Mouse (Mus musculus) cerebellum, adult (tissue): ENCODE data around the gene Tmem138.

Source experiments
- ATAC-seq: cut with Nextera tagmentation; 2 replicates; pipeline ENCODE4 v1.9.2; 2017; ENCODE audit warnings: mild to moderate bottlenecking, moderate library complexity, mixed read lengths; ENCODE audit not compliant: insufficient number of reproducible peaks, low FRiP score, low TSS enrichment

Tmem138 gene

GRCm38 (mm10) chr19:10576690-10577561 is at the start of gene Tmem138, which contains the start of gene Cyb561a3:
Gene Tmem138 (minus strand): TSS chr19:10577362.
Gene Cyb561a3 (plus strand): TSS chr19:10577172.
- ATAC-seq: peak; percentile 96

DNA sequence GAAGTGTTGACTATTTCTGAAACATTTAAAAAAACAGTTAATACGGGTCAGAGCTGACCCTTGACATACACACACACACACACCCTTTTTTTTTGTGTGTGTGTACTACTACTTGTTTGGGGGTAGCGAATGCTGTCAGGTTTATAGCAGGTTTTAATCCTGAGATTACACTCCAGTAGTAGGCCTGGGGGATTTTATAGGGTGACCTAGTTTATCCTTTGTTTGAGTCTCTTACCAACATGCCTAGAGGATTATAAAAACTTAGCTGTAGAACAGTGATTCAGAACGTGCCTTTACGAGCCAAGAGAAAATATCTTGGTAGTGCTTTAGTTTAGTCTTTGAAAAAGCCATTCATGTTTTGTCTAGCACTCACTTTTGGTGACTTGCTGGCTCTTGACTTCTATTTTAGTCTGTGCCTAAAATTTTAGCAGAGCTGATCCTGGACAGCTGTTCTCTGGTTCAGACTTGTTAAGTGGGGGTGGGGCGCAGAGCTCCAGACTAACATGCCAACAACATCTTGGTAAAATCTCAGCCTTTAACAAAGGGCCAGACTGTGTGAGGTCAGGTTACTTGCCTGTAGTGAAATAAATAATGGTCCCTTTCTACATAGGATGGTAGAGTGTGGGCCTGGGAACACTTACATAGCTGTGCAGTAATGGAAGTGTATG is 31.5 kb upstream of the Tmem138 start:
- ATAC-seq: no peak

DNA sequence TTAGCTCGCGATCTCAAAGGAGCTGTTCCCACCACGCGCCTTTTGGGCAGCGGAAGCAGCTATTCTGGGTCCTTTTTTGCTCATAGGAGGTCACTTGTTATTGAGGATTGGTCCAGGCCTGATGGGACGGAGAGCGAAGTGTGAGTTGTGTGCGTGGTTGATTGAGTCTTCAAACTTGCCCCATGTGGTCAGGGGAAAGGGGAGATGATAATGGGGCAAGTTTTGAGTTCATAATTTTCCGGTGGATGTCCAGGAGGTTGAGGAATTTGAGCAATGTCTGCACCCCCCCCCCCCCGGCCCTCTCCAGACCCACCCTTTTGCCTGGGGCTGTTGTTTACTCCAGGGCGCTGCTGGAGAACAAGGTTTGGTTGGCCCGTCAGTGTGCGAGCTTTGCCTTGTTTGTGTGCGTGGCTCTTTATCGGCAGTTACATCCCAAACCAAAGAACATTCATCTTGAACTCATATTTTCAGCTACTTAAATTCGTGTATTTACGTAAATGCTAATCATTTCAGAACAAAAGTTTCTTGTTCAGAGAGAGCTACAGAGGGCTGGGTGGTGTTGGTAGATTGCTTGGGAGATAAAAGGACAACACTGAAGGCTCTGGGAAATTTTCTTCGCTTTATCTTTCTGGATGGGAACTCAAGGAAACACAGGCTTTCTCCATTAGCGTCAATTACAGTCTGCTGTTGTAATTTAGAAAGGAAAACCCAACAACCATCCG is 28.9 kb upstream of the Tmem138 start:
- no peak for ATAC-seq

DNA sequence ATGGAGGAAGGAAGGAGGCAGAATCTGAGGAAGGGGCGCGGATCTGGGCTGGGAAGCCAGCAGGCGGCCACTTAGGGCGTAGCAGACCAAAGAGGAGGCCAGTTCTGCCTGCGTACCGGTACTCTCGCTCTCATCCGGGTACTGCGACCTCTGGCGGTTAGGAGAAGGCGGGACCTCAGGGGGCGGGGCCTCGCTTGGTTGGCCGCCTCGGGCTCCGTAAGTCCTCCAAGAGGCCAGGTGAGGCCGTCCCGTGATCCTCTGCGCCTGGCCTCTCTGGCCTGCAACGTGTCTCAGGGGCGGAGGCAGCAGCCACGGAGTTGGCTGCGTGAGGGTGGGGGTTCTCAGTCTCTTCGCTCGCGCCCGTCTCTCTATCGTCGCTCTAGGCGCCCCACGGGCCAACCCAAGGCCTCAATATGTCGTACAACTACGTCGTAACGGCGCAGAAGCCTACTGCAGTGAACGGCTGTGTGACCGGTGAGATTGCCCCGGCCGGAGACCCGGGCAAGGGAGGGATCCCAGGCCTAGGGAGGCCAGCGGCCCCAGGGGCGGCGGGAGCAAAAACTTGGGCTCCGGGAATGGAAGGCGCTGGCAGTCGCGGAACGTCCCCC is 28.2 kb upstream of the Tmem138 start, which contains the start of the genes Ddb1 and Tkfc:
Gene Ddb1, plus strand, starts transcription at position 35 of the 608 bp plus-strand sequence.
Gene Tkfc, minus strand, starts transcription at position 362 of the 608 bp plus-strand sequence.
- peak; percentile 94 for ATAC-seq

DNA sequence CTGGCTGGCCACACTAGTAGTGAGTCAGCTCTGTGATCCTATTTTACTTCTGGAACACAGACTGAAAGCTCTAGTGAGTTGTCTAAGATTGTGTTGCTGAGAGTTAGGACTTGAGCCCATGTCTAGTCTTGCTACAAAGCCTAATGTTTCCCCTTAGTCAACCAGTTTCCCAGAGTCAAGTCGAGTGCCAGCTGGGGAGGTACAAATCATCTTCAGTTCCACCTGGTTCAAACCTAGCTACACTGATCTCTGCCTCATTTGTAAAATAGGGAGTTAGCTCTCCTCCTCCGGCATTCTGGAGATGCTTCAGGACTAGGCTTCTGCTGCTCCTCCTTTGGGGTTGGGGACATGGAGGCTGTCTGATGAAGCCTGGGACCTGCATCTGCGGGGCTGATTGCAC is 27.4 kb upstream of the Tmem138 start:
- ATAC-seq: no peak

- ATAC-seq: no peak
These were observed 26.7 kb upstream of the Tmem138 start for GRCm38 (mm10) chr19:10603660-10604523.

DNA sequence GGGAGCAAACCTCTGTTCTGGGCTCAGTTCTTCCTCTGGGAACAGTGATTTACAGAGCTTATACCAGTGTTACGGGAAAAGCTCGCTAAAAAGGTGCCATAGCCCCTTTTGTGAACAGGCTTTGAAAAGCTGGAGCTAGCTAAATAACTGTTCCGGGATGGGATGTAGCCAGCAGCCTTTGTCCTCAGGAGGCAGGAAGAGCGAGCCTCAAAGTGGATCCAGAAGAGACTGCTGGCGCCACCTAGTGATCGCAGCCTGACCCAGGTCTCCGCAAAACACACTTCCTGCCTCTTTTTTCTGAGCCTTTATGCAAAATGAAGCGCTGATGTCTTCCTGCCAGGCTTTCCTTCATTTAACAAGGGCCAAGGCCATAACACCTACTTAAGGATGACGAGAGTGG is 25.6 kb upstream of the Tmem138 start:
- ATAC-seq: peak; percentile 65

DNA sequence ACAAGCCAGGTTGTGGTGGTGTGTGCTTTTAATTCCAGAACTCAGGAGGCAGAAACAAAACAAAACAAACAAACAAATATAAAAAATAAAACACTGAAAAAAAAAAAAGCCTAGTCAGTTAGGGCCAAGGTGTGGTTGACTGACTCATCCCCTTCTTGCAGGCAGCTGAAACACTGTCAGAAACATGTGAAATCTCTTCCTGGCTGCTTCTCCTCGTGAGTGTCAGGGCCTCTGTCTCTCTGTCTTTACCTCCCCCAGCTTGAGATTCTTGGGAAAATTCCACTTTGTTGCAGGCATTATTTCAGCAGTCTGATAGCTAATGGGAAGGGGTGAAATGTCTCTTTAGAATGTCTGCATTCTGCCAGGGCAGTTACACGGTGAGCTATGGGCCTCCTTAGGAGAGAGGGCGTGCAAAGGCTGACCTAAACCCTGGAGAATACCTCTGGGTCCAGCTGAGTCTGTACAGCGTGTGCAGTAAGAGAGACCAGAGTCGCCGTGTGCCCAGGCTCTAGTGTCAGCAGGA is 25.1 kb upstream of the Tmem138 start:
- no peak for ATAC-seq

DNA sequence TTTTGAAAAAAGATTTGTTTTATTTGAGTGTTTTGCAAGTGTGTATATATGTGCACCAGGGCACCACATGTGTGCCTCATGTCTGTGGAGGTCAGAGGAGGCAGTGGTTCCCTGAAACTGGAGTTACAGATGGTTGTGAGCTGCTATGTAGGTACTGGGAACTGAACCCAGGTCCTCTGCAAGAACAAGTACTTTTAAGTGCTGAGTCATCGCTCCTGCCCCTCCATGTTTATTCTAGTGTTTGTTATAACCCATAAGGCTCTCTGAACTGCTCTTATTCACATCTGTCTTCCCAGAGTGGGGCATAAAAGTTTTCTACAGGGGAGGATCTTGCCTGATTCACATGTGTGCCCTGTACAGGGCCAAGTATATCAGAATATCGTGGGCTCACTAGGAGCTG is 22.5 kb upstream of the Tmem138 start:
- no peak for ATAC-seq

- no peak for ATAC-seq
These were observed 21.0 kb upstream of the Tmem138 start for GRCm38 (mm10) chr19:10598188-10598587.

DNA sequence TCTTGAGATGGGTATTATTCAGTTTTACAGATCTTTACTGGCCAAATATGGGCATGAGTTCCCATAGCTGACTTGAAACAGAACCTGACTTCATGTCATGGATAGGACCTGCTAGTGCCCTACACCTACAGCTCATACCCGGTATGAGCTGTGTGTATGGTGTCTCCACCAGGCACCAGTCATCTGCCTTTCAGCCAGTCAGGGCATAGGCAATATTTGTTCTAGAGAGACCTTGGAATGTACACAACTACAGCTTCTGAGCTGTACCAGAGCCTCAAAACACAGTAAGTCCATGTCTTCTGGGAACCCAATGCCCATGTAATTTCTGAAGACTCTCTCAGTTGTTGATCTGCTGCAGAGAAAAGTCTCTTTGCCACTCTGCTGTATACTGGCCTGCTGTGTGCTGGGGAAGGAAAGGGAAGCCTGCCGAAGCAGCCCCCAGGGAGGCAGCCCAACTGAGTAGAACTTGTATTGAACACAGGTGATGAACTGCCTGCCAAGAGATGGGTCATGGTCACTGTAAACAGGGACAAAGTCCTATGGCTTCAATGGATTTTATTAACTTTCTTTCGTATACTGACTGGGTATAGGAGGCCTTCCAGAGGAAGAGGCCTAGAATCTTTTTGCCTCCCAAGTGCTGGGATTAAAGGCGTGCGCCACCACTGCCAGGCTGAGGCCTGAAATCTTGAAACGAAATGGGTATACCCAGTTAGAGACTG is 14.7 kb upstream of the Tmem138 start:
- no peak for ATAC-seq

- ATAC-seq: no peak
These were observed 13.1 kb upstream of the Tmem138 start for GRCm38 (mm10) chr19:10590301-10590700.

GRCm38 (mm10) chr19:10589127-10589857 is 12.1 kb upstream of the Tmem138 start:
- no peak for ATAC-seq

DNA sequence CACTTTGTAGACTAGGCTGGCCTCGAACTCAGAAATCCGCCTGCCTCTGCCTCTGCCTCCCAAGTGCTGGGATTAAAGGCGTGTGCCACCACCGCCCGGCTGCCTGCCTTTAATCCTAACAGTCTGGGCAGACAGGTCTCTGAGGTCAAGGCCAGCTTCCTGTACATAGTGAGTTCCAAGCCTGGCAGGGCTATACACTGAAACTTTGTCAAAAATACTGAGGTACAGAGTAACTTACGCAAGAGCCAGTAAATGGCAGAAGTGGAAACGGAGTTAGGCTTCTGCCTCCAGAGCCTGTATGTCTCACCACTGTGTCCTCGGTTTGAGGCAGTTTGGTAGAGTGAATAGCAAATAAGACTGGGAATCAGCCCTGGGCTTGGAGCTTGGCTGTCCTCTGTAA is 10.1 kb upstream of the Tmem138 start:
- ATAC-seq: no peak

DNA sequence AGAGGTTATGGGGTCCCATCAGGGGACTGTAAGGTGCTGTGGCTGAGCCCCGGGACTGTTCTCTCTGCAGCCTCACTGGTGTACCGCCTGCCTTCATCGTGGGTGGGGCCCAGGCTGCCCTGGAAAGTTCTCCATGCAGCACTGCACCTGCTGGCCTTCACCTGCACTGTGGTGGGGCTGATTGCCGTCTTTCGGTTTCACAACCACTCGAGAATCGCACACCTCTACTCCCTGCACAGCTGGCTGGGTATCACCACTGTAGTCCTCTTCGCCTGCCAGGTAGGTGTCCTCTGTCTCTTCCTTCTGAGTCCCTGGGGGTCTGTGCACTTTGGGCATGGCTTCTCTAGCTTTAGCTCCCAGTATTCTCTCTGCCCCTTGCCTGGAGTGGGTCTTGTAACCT is 8.0 kb upstream of the Tmem138 start:
- ATAC-seq: no peak

GRCm38 (mm10) chr19:10583550-10584146 is 6.5 kb upstream of the Tmem138 start:
- no peak for ATAC-seq

DNA sequence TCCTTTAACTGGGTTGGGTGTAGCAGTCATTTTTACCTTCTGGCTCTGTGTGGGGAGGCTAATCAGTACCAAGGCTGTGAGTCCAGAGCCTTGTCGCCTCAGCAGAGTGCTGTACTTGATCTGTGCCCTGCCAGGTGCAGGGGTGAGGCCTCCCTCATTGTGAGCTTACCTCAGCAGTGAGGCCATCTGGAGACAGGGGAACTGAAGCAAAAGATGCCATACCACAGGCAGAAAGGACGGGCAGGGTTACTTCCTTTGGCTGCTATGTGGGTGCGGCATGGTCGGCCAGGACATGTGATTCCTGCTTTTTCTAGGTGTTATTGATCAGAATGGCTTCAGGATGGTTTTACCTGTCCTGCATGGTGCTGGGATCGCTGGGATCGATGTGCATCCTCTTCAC is 4.8 kb upstream of the Tmem138 start:
- no peak for ATAC-seq

DNA sequence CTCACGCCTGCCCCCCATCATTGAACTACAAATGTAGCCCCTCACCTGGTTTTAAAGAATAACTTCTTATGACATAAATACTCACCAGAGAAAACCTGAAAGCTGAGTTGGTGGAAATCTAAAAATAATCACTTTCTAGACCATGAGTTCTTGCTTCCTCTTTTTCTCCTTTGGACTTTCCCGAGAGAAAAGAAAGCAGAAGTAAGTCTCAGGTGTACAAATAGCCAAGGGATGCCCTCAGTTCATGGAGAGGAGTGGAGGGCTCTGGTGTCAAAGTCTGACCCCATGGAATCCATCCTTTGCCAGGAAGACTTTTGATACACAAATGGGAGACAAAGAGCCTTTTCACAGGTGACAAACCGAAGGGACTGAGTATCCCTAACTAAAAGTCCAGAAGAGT is 3.6 kb upstream of the Tmem138 start:
- ATAC-seq: no peak
